Mouse (Mus musculus) embryonic fibroblast, embryonic 13.5 days (primary cell): ENCODE measurements around the gene Ppp1r1b.

Source experiments
- CTCF ChIP-seq: IDR thresholded peaks from 2 replicates; pipeline ENCODE4 v1.5.1; 2011; ENCODE audit warnings: mild to moderate bottlenecking, control low read depth, low read length, moderate library complexity, borderline replicate concordance; ENCODE audit not compliant: insufficient read depth
- POLR2A ChIP-seq: IDR thresholded peaks from 2 replicates; pipeline ENCODE4 v1.6.1; 2011; ENCODE audit warnings: low read depth, mild to moderate bottlenecking, control low read depth, low read length, moderate library complexity

DNA sequence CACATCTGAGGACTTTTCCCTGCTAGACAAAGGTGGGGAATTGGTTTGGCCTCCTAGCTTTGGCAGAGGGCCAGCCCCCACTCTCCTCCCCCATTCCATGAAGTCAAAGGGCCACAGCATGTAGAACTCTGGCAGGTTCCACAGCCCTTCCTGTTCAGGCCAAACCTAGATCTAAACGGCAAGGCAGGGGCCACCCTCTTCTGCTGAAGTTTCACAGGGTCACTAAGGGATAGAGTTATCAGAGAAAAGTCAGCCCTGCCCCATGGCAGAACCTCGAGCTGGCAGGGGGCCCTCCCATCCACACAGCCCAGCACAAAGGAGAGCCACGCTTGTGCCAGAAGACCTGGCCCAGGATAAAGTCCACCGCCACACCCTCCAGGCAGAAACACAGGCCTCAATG lies 46.8 kb downstream of the Ppp1r1b start:
- TF ChIP-seq CTCF (no peak), POLR2A (no peak)
